In genomic region chr10:80623457-80624191, GRCm38 (mm10) we compare ENCODE assay signal across 8 mouse cellular contexts. TPM values are rescaled to one million over a fixed set of nuclear protein-coding genes. Genes with fewer than 3 reads are reported as not detected.
A peak's percentile ranks its signal among the peaks of the same experiment; 100 is the strongest.
DNase-seq lines count a peak whose midpoint lies in the region; ATAC-seq lines count a peak whose summit lies in the region.

No protein-coding gene starts in this region.

- H3K4me3 ChIP-seq in heart, embryonic 12.5 days, result peak overlapping the region; percentile 91
- peak overlapping the region; percentile 88 for H3K4me3 ChIP-seq in lung, embryonic 15.5 days
- H3K4me3 ChIP-seq in neural tube, embryonic 15.5 days (replicated peaks), result peak overlapping the region; percentile 86

- H3K36me3 ChIP-seq in heart, embryonic 12.5 days, result no peaks in the 10 kb centered on the region
- no peaks in the 10 kb centered on the region for H3K36me3 ChIP-seq in lung, embryonic 15.5 days
- H3K36me3 ChIP-seq in neural tube, embryonic 15.5 days, result no peaks in the 10 kb centered on the region

- DNase-seq in B cell, adult 2 months, result peak; percentile 77 to 81
- DNase-seq in NIH3T3 (ENCODE audit: low read depth), result peak; percentile 61
- peak; percentile 72 for DNase-seq in embryo, embryonic 11 days
- peak; percentile 72 for DNase-seq in kidney, adult 9 months

- peak overlapping the region; percentile 87 for H3K4me2 ChIP-seq in heart, embryonic 12.5 days
- H3K4me2 ChIP-seq in lung, embryonic 15.5 days, result peak overlapping the region; percentile 72
- peak overlapping the region; percentile 97 for H3K4me2 ChIP-seq in neural tube, embryonic 15.5 days

- H3K9me3 ChIP-seq in heart, embryonic 12.5 days (replicated peaks), result no peaks in the 10 kb centered on the region
- no peaks in the 10 kb centered on the region for H3K9me3 ChIP-seq in lung, embryonic 15.5 days
- H3K9me3 ChIP-seq in neural tube, embryonic 15.5 days (replicated peaks), result no peaks in the 10 kb centered on the region

- H3K27ac ChIP-seq in heart, embryonic 12.5 days (ENCODE audit: poor library complexity, severe bottlenecking), result peak overlapping the region; percentile 86
- peak overlapping the region; percentile 91 for H3K27ac ChIP-seq in lung, embryonic 15.5 days
- H3K27ac ChIP-seq in neural tube, embryonic 15.5 days (replicated peaks), result peak overlapping the region; percentile 93

- no peaks in the 10 kb centered on the region for H3K27me3 ChIP-seq in heart, embryonic 12.5 days (replicated peaks)
- no peaks in the 10 kb centered on the region for H3K27me3 ChIP-seq in lung, embryonic 15.5 days
- no peaks in the 10 kb centered on the region for H3K27me3 ChIP-seq in neural tube, embryonic 15.5 days (replicated peaks)

- no peak for ATAC-seq in heart, embryonic 12.5 days (ENCODE audit: insufficient number of reproducible peaks, low FRiP score)
- ATAC-seq in lung, embryonic 15.5 days (ENCODE audit: borderline replicate concordance, extremely low read depth, low FRiP score, low TSS enrichment), result no peak
- ATAC-seq in neural tube, embryonic 15.5 days (ENCODE audit: low FRiP score), result no peak
- ATAC-seq in frontal cortex, adult (ENCODE audit: low TSS enrichment), result no peak

- peaks cover 61% of the 10 kb centered on the region for H3K4me1 ChIP-seq in heart, embryonic 12.5 days (replicated peaks)
- H3K4me1 ChIP-seq in lung, embryonic 15.5 days, result peaks cover 29% of the 10 kb centered on the region
- peaks cover 50% of the 10 kb centered on the region for H3K4me1 ChIP-seq in neural tube, embryonic 15.5 days

- H3K9ac ChIP-seq in heart, embryonic 12.5 days, result peak overlapping the region; percentile 92
- peak overlapping the region; percentile 90 for H3K9ac ChIP-seq in lung, embryonic 15.5 days
- peak overlapping the region; percentile 91 for H3K9ac ChIP-seq in neural tube, embryonic 15.5 days (replicated peaks)

- WGBS in heart, embryonic 12.5 days, result 16% methylated on average over 15 of the region's 15 CpGs
- WGBS in lung, embryonic 15.5 days, result 11% methylated on average over 15 of the region's 15 CpGs
- 17% methylated on average over 15 of the region's 15 CpGs for WGBS in neural tube, embryonic 15.5 days

RNA-seq across cellular contexts. Expression of gene Csnk1g2, which starts 1.0 kb away (rescaled TPM):
- 131 and 136 TPM in 2 replicates for polyA plus RNA-seq in heart, embryonic 12.5 days (2016; fragmentation: Nextera tagmentation; extraction: Ambion mirVana)
- polyA plus RNA-seq in lung, embryonic 15.5 days (2015; fragmentation: Nextera tagmentation; extraction: Ambion mirVana), result 142 and 152 TPM in 2 replicates
- polyA plus RNA-seq in neural tube, embryonic 15.5 days (2015; fragmentation: Nextera tagmentation; extraction: Ambion mirVana), result 106 and 118 TPM in 2 replicates

RNA-seq across cellular contexts. Expression of gene Gm49322, which starts 17.8 kb away (rescaled TPM):
- 2.4 and 2.6 TPM in 2 replicates for polyA plus RNA-seq in heart, embryonic 12.5 days (2016; fragmentation: Nextera tagmentation; extraction: Ambion mirVana)
- polyA plus RNA-seq in lung, embryonic 15.5 days (2015; fragmentation: Nextera tagmentation; extraction: Ambion mirVana), result 3.2 and 5.1 TPM in 2 replicates
- polyA plus RNA-seq in neural tube, embryonic 15.5 days (2015; fragmentation: Nextera tagmentation; extraction: Ambion mirVana), result 3.0 and 3.2 TPM in 2 replicates

RNA-seq across cellular contexts. Expression of gene Adat3, which starts 20.9 kb away (rescaled TPM):
- 3.5 and 4.1 TPM in 2 replicates for polyA plus RNA-seq in heart, embryonic 12.5 days (2016; fragmentation: Nextera tagmentation; extraction: Ambion mirVana)
- 9.1 TPM in 2 replicates for polyA plus RNA-seq in lung, embryonic 15.5 days (2015; fragmentation: Nextera tagmentation; extraction: Ambion mirVana)
- 5.0 and 7.0 TPM in 2 replicates for polyA plus RNA-seq in neural tube, embryonic 15.5 days (2015; fragmentation: Nextera tagmentation; extraction: Ambion mirVana)

RNA-seq across cellular contexts. Expression of gene Scamp4, which starts 21.0 kb away (rescaled TPM):
- 67.4 and 70.0 TPM in 2 replicates for polyA plus RNA-seq in heart, embryonic 12.5 days (2016; fragmentation: Nextera tagmentation; extraction: Ambion mirVana)
- 79.0 and 84.8 TPM in 2 replicates for polyA plus RNA-seq in lung, embryonic 15.5 days (2015; fragmentation: Nextera tagmentation; extraction: Ambion mirVana)
- 68.2 and 79.8 TPM in 2 replicates for polyA plus RNA-seq in neural tube, embryonic 15.5 days (2015; fragmentation: Nextera tagmentation; extraction: Ambion mirVana)

RNA-seq across cellular contexts. Expression of gene Btbd2, which starts 33.2 kb away (rescaled TPM):
- 64.9 and 65.7 TPM in 2 replicates for polyA plus RNA-seq in heart, embryonic 12.5 days (2016; fragmentation: Nextera tagmentation; extraction: Ambion mirVana)
- polyA plus RNA-seq in lung, embryonic 15.5 days (2015; fragmentation: Nextera tagmentation; extraction: Ambion mirVana), result 83.0 and 85.2 TPM in 2 replicates
- polyA plus RNA-seq in neural tube, embryonic 15.5 days (2015; fragmentation: Nextera tagmentation; extraction: Ambion mirVana), result 91.9 and 92.1 TPM in 2 replicates
